Mouse (Mus musculus): ENCODE data around the gene Zfyve9. TPM values are rescaled to one million over a fixed set of nuclear protein-coding genes. Genes with fewer than 3 reads are reported as not detected.
"Not testable (repeated sequence)": the region's sequence is repeated elsewhere in the genome, so short reads cannot be mapped to it uniquely, and the experiment has no call there.

The Zfyve9 gene
- total RNA-seq, 2 experiments from 2014 or later, result 0.11 to 1.3 TPM

- ATAC-seq (replicated peaks; ENCODE audit: poor library complexity, severe bottlenecking), result no peak
These were observed 50.1 kb downstream of the Zfyve9 start for GRCm38 (mm10) chr4:108730450-108730849.

- no peak for ATAC-seq (replicated peaks; ENCODE audit: poor library complexity, severe bottlenecking)
These were observed 56.5 kb downstream of the Zfyve9 start for GRCm38 (mm10) chr4:108724102-108724501.

- no peak for ATAC-seq (replicated peaks; ENCODE audit: poor library complexity, severe bottlenecking)
These were observed 59.3 kb downstream of the Zfyve9 start for GRCm38 (mm10) chr4:108721245-108721784.

GRCm38 (mm10) chr4:108719349-108719748 lies 61.2 kb downstream of the Zfyve9 start, which contains the start of gene 3110021N24Rik:
TSS of gene 3110021N24Rik (plus strand) at chr4:108719649.
- ATAC-seq (replicated peaks; ENCODE audit: poor library complexity, severe bottlenecking), result no peak

GRCm38 (mm10) chr4:108708209-108708608 lies 72.4 kb downstream of the Zfyve9 start:
- no peak for ATAC-seq (replicated peaks; ENCODE audit: poor library complexity, severe bottlenecking)

- ATAC-seq (replicated peaks; ENCODE audit: poor library complexity, severe bottlenecking), result peak; percentile 55; the same call in 1 of the 2 replicates
These were observed 83.7 kb downstream of the Zfyve9 start for GRCm38 (mm10) chr4:108696934-108697333.

GRCm38 (mm10) chr4:108691469-108691868 lies 89.1 kb downstream of the Zfyve9 start:
- ATAC-seq (replicated peaks; ENCODE audit: poor library complexity, severe bottlenecking), result no peak

- no peak for ATAC-seq (replicated peaks; ENCODE audit: poor library complexity, severe bottlenecking)
These were observed 90.1 kb downstream of the Zfyve9 start for GRCm38 (mm10) chr4:108690479-108690878.

GRCm38 (mm10) chr4:108687098-108687497 lies 93.5 kb downstream of the Zfyve9 start:
- not testable (repeated sequence) for ATAC-seq (replicated peaks; ENCODE audit: poor library complexity, severe bottlenecking)

GRCm38 (mm10) chr4:108686156-108686555 lies 94.4 kb downstream of the Zfyve9 start:
- ATAC-seq (replicated peaks; ENCODE audit: poor library complexity, severe bottlenecking), result no peak

GRCm38 (mm10) chr4:108664407-108664806 lies 116.2 kb downstream of the Zfyve9 start:
- ATAC-seq (replicated peaks; ENCODE audit: poor library complexity, severe bottlenecking), result no peak

- 0 out of 2 replicates have a peak, but pooled peaks have one; percentile 20 for ATAC-seq (replicated peaks; ENCODE audit: poor library complexity, severe bottlenecking)
These were observed 141.8 kb downstream of the Zfyve9 start for GRCm38 (mm10) chr4:108638752-108639151.

- ATAC-seq (replicated peaks; ENCODE audit: poor library complexity, severe bottlenecking), result no peak
These were observed 142.9 kb downstream of the Zfyve9 start for GRCm38 (mm10) chr4:108637721-108638120.

GRCm38 (mm10) chr4:108635101-108635500 lies 145.5 kb downstream of the Zfyve9 start:
- no peak for ATAC-seq (replicated peaks; ENCODE audit: poor library complexity, severe bottlenecking)

- no peak for ATAC-seq (replicated peaks; ENCODE audit: poor library complexity, severe bottlenecking)
These were observed 145.9 kb downstream of the Zfyve9 start for GRCm38 (mm10) chr4:108634696-108635095.

GRCm38 (mm10) chr4:108633703-108634102 lies 146.9 kb downstream of the Zfyve9 start:
- ATAC-seq (replicated peaks; ENCODE audit: poor library complexity, severe bottlenecking), result no peak

GRCm38 (mm10) chr4:108631616-108632015 lies 149.0 kb downstream of the Zfyve9 start:
- no peak for ATAC-seq (replicated peaks; ENCODE audit: poor library complexity, severe bottlenecking)

GRCm38 (mm10) chr4:108630096-108630495 lies 150.5 kb downstream of the Zfyve9 start:
- no peak for ATAC-seq (replicated peaks; ENCODE audit: poor library complexity, severe bottlenecking)

GRCm38 (mm10) chr4:108629363-108629880 lies 151.2 kb downstream of the Zfyve9 start:
- ATAC-seq (replicated peaks; ENCODE audit: poor library complexity, severe bottlenecking), result no peak

GRCm38 (mm10) chr4:108627066-108627465 lies 153.5 kb downstream of the Zfyve9 start:
- ATAC-seq (replicated peaks; ENCODE audit: poor library complexity, severe bottlenecking), result no peak

- ATAC-seq (replicated peaks; ENCODE audit: poor library complexity, severe bottlenecking), result no peak
These were observed 159.1 kb downstream of the Zfyve9 start for GRCm38 (mm10) chr4:108621504-108621903.

- peak; percentile 17 for ATAC-seq (replicated peaks; ENCODE audit: poor library complexity, severe bottlenecking)
These were observed 160.1 kb downstream of the Zfyve9 start for GRCm38 (mm10) chr4:108620536-108620935.

Measured in granulocyte monocyte progenitor cell, adult 5-6 weeks (primary cell).